Mouse (Mus musculus): ENCODE measurements around the gene Fam19a1.
"Not testable (repeated sequence)": the region's sequence is repeated elsewhere in the genome, so short reads cannot be mapped to it uniquely, and the experiment has no call there.

Gene Fam19a1

GRCm38 (mm10) chr6:96112854-96113253 lies at the start of gene Fam19a1:
Gene Fam19a1 (plus strand): TSS chr6:96113154.
- DNase-seq: no peak

- DNase-seq: no peak
Measured at GRCm38 (mm10) chr6:96071080-96071479, 41.9 kb upstream of the Fam19a1 start.

- no peak for DNase-seq
Measured at GRCm38 (mm10) chr6:96071567-96071966, 41.4 kb upstream of the Fam19a1 start.

GRCm38 (mm10) chr6:96089961-96090360 lies 23.0 kb upstream of the Fam19a1 start:
- DNase-seq: no peak

- DNase-seq: no peak
Measured at GRCm38 (mm10) chr6:96093716-96094115, 19.2 kb upstream of the Fam19a1 start.

- DNase-seq: no peak
Measured at GRCm38 (mm10) chr6:96098225-96098624, 14.7 kb upstream of the Fam19a1 start.

- DNase-seq: no peak
Measured at GRCm38 (mm10) chr6:96111656-96112055, 1.3 kb upstream of the Fam19a1 start.

GRCm38 (mm10) chr6:96114151-96114550 lies 1.2 kb downstream of the Fam19a1 start:
- DNase-seq: no peak

GRCm38 (mm10) chr6:96116148-96116533 lies 3.2 kb downstream of the Fam19a1 start:
- DNase-seq: no peak

GRCm38 (mm10) chr6:96116534-96117272 lies 3.7 kb downstream of the Fam19a1 start:
- peak; percentile 63 to 78 for DNase-seq

- no peak for DNase-seq
Measured at GRCm38 (mm10) chr6:96143326-96143725, 30.4 kb downstream of the Fam19a1 start.

GRCm38 (mm10) chr6:96165403-96165802 lies 52.4 kb downstream of the Fam19a1 start:
- DNase-seq: peak; percentile 4 to 33

GRCm38 (mm10) chr6:96165818-96166379 lies 52.9 kb downstream of the Fam19a1 start, which contains the start of gene 1700123L14Rik:
Gene 1700123L14Rik (minus strand): TSS chr6:96166243.
- DNase-seq: peak; percentile 4 to 46

- no peak for DNase-seq
Measured at GRCm38 (mm10) chr6:96167031-96167430, 54.1 kb downstream of the Fam19a1 start.

GRCm38 (mm10) chr6:96173681-96174080 lies 60.7 kb downstream of the Fam19a1 start:
- DNase-seq: no peak

GRCm38 (mm10) chr6:96178530-96178929 lies 65.6 kb downstream of the Fam19a1 start:
- no peak for DNase-seq

GRCm38 (mm10) chr6:96183392-96183791 lies 70.4 kb downstream of the Fam19a1 start:
- no peak for DNase-seq

GRCm38 (mm10) chr6:96186517-96186916 lies 73.6 kb downstream of the Fam19a1 start:
- no peak for DNase-seq

GRCm38 (mm10) chr6:96198991-96199390 lies 86.0 kb downstream of the Fam19a1 start:
- DNase-seq: not testable (repeated sequence)

- DNase-seq: no peak
Measured at GRCm38 (mm10) chr6:96205395-96205794, 92.4 kb downstream of the Fam19a1 start.

GRCm38 (mm10) chr6:96234806-96235205 lies 121.9 kb downstream of the Fam19a1 start:
- DNase-seq: peak; percentile 12 to 35

GRCm38 (mm10) chr6:96244320-96244719 lies 131.4 kb downstream of the Fam19a1 start:
- DNase-seq: no peak

- DNase-seq: no peak
Measured at GRCm38 (mm10) chr6:96252001-96252400, 139.0 kb downstream of the Fam19a1 start.

GRCm38 (mm10) chr6:96254815-96255214 lies 141.9 kb downstream of the Fam19a1 start:
- no peak for DNase-seq

GRCm38 (mm10) chr6:96258651-96259050 lies 145.7 kb downstream of the Fam19a1 start:
- no peak for DNase-seq
